Comparison of ENCODE assay signal across 8 mouse cellular contexts in genomic region chr12:110188136-110188631, GRCm38 (mm10).
DNase-seq lines count a peak whose midpoint lies in the region; ATAC-seq and TF ChIP-seq lines count a peak whose summit lies in the region.

No protein-coding gene starts in this region.

- H3K9ac ChIP-seq in lung, embryonic 14.5 days, result no peak overlapping the region
- H3K9ac ChIP-seq in embryonic facial prominence, embryonic 15.5 days, result no peak overlapping the region

- H3K27me3 ChIP-seq in lung, embryonic 14.5 days (ENCODE audit: insufficient read depth, low read length), result peaks cover 56% of the 10 kb centered on the region
- peaks cover 69% of the 10 kb centered on the region for H3K27me3 ChIP-seq in embryonic facial prominence, embryonic 15.5 days
- H3K27me3 ChIP-seq in limb, embryonic 10.5 days (ENCODE audit: low read depth, poor library complexity, severe bottlenecking), result peaks cover 100% of the 10 kb centered on the region

- no peak for ATAC-seq in lung, embryonic 14.5 days (ENCODE audit: insufficient read depth)
- ATAC-seq in embryonic facial prominence, embryonic 15.5 days (ENCODE audit: insufficient number of reproducible peaks, low FRiP score, low TSS enrichment, low read depth), result no peak

- TF ChIP-seq POLR2A in lung, adult 2 months (IDR thresholded peaks at IDR 0.05; ENCODE audit: borderline replicate concordance, extremely low read depth, low read depth, low read length), result no peak

- H3K9me3 ChIP-seq in lung, embryonic 14.5 days (ENCODE audit: low read depth, low read length), result no peaks in the 10 kb centered on the region
- H3K9me3 ChIP-seq in embryonic facial prominence, embryonic 15.5 days (replicated peaks), result no peaks in the 10 kb centered on the region
- H3K9me3 ChIP-seq in limb, embryonic 10.5 days (replicated peaks), result no peaks in the 10 kb centered on the region

- WGBS in lung, embryonic 14.5 days, result 4% methylated on average over 29 of the region's 29 CpGs
- WGBS in embryonic facial prominence, embryonic 15.5 days, result 3% methylated on average over 29 of the region's 29 CpGs
- WGBS in limb, embryonic 10.5 days, result under 1% methylated on average over 29 of the region's 29 CpGs
- 8% methylated on average over 29 of the region's 29 CpGs for WGBS in lung, adult 2 months

- DNase-seq in lung, embryonic 14.5 days, result no peak
- DNase-seq in lung, postnatal 36 days, result no peak
- DNase-seq in limb, embryonic 10.5 days (ENCODE audit: low spot score), result no peak
- DNase-seq in retina, postnatal 1 day, result peak; percentile 86
- no peak for DNase-seq in ovary, postnatal 14 days (ENCODE audit: low spot score)
- no peak for DNase-seq in left cerebral cortex, postnatal 36 days (ENCODE audit: low spot score in 2 of 2)
- no peak for DNase-seq in lung, adult 2 months

- no peak overlapping the region for H3K27ac ChIP-seq in lung, embryonic 14.5 days (ENCODE audit: low read depth)
- H3K27ac ChIP-seq in embryonic facial prominence, embryonic 15.5 days (replicated peaks), result no peak overlapping the region
- H3K27ac ChIP-seq in limb, embryonic 10.5 days, result peak overlapping the region; percentile 50; the same call in 1 of the 2 replicates

- no peak for TF ChIP-seq CTCF in lung, embryonic 14.5 days (IDR thresholded peaks at IDR 0.05; ENCODE audit: low read depth)
- TF ChIP-seq CTCF in lung, adult 2 months (IDR thresholded peaks at IDR 0.05; ENCODE audit: insufficient read depth, low read length), result no peak

- intact Hi-C loops in left cerebral cortex, postnatal 36 days (cut with DNase I), result no loop called here

- H3K4me2 ChIP-seq in lung, embryonic 14.5 days, result peak overlapping the region; percentile 46
- H3K4me2 ChIP-seq in embryonic facial prominence, embryonic 15.5 days (replicated peaks), result peak overlapping the region; percentile 39; the same call in 1 of the 2 replicates

- peaks cover 5% of the 10 kb centered on the region; the same call in 1 of the 2 replicates for H3K4me1 ChIP-seq in lung, embryonic 14.5 days (ENCODE audit: insufficient read depth)
- peaks cover 24% of the 10 kb centered on the region for H3K4me1 ChIP-seq in embryonic facial prominence, embryonic 15.5 days
- peaks cover 40% of the 10 kb centered on the region for H3K4me1 ChIP-seq in limb, embryonic 10.5 days
- H3K4me1 ChIP-seq in lung, adult 2 months (ENCODE audit: control insufficient read depth, insufficient read depth, low read length), result no peaks in the 10 kb centered on the region

- no peaks in the 10 kb centered on the region for H3K36me3 ChIP-seq in lung, embryonic 14.5 days (ENCODE audit: insufficient read depth)
- no peaks in the 10 kb centered on the region for H3K36me3 ChIP-seq in embryonic facial prominence, embryonic 15.5 days
- no peaks in the 10 kb centered on the region for H3K36me3 ChIP-seq in limb, embryonic 10.5 days

- H3K4me3 ChIP-seq in lung, embryonic 14.5 days (ENCODE audit: low read depth, low read length), result peak overlapping the region; percentile 18
- peak overlapping the region; percentile 21 for H3K4me3 ChIP-seq in embryonic facial prominence, embryonic 15.5 days (replicated peaks)
- H3K4me3 ChIP-seq in limb, embryonic 10.5 days, result peak overlapping the region; percentile 50
- H3K4me3 ChIP-seq in lung, adult 2 months (replicated peaks; ENCODE audit: extremely low read depth, low read depth, low read length), result no peak overlapping the region
